Mouse (Mus musculus) spleen, adult 2 months (tissue): Measurements from ENCODE around the gene Aebp1.

Experiments
- CTCF ChIP-seq: fragments of 200-500 bp; IDR thresholded peaks from 2 replicates; pipeline ENCODE4 v1.5.1; 2011; ENCODE audit warnings: mild to moderate bottlenecking, inconsistent platforms; ENCODE audit not compliant: insufficient read depth, insufficient read length, insufficient replicate concordance; ENCODE audit errors: extremely low read depth
- POLR2A ChIP-seq: fragments of 200-500 bp; IDR thresholded peaks from 2 replicates; pipeline ENCODE4 v1.6.1; 2011; ENCODE audit warnings: low read depth, low read length, inconsistent platforms

DNA sequence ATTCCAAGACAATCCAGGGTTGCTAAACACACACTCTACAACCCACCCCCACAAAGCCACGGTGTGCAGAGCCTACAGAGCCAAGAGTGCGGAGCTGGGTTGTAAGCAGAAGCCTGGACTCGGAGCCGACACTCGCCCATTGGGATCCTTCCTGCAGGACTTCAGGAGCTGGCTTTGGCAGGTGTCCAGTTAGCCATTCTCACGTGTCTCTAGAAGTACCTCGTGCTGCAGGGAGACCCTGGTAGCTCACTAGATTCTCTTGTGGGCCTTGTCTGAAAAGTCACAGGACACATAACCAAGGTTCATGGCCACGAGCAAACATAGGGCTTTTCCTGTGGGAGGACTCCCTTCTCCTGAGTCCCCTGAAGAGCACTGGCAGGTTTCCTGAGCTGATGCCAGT, 51.5 kb downstream of the Aebp1 start:
- no peak for TF ChIP-seq CTCF
- TF ChIP-seq POLR2A, result no peak
